Mouse (Mus musculus): ENCODE measurements around the gene 3110082J24Rik. TPM values are rescaled to one million over a fixed set of nuclear protein-coding genes. Genes with fewer than 3 reads are reported as not detected.

3110082J24Rik gene
- polyA plus RNA-seq (2015; fragmentation: Illumina TruSeq; extraction: RNeasy Lipid Tissue Mini Kit (QIAGEN cat#74804); ENCODE audit: insufficient read depth, low replicate concordance) = not detected

DNA sequence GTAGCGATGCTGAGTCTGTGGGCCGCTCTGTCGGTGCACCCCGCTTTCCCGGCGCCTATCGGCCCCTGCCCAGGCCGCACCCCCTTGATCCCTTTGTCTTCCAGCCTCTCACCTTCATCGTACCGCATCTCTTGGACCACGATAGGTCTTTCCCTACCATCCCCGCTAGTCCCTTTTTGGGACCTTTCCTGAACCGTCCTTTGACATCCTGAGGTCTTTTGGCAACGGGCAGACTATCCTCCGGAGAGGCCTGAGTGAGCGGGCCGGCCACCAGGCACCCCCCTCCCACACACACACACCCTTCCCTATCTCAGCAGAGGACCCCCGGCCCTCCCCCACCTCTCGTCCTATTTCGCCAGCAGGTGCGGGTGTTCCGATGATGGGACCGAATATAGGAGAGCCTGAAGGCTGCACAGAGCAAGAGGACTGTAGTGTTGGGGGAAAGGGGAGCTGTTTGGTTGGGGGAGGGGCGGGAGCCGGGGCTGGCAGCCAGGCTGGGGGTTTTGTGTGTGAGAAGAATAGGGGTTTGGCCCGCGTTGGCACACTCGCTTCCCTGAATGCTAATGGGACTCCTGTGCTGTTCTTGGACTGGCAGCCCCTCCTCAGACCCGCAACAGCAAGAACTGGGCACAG is at the start of gene 3110082J24Rik:
3110082J24Rik (minus strand) TSS at position 419 of the 633 bp plus-strand sequence.

DNA sequence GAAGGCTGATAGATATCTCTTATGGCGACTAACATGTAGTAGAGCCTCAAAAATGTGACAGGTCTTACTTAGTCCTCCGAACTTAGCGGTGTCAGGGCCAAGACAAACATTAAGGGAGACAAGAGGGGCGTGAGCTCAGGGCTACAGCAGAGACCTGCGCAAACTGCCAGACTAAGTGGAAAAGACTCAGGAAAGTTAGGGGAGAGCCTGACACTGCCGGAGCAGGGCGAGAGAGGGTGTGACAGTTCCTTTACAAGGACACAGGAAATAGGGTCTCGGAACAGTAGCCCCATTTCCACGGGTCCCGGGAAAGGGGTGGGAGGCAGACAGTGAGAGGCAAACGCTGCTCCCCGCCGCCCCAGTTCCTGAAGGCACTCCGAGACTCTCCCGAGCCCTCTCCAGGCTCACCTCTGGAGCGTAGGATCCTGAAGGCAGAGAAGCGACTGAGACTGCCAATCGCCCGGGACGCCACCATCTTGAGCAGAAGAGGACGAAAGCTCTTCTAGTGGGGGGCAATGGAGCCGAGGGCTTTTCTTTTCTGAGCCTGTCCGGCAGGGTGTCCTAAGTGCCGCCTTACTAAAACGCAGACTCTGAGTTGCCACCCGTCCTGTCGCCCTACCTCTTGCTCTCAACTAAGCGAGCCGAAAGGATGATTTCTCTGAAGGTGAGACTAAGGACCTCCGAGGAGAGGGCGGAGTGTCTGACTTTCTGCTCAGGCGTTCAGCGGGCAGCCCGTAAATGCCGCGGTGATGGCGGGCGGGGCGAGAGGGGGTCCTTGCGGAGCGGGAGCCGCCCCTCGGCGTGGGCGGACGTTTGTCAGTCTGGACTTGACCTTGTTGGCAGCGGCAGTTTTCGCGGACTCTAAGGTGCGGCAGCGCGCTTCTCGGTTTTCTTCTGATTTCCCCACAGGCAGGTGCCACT is 48.8 kb upstream of the 3110082J24Rik start, which contains the start of the genes Hadha and Hadhb:
Hadha (minus strand) TSS at position 689 of the 921 bp plus-strand sequence.
Hadhb (plus strand) TSS at position 775 of the 921 bp plus-strand sequence.

DNA sequence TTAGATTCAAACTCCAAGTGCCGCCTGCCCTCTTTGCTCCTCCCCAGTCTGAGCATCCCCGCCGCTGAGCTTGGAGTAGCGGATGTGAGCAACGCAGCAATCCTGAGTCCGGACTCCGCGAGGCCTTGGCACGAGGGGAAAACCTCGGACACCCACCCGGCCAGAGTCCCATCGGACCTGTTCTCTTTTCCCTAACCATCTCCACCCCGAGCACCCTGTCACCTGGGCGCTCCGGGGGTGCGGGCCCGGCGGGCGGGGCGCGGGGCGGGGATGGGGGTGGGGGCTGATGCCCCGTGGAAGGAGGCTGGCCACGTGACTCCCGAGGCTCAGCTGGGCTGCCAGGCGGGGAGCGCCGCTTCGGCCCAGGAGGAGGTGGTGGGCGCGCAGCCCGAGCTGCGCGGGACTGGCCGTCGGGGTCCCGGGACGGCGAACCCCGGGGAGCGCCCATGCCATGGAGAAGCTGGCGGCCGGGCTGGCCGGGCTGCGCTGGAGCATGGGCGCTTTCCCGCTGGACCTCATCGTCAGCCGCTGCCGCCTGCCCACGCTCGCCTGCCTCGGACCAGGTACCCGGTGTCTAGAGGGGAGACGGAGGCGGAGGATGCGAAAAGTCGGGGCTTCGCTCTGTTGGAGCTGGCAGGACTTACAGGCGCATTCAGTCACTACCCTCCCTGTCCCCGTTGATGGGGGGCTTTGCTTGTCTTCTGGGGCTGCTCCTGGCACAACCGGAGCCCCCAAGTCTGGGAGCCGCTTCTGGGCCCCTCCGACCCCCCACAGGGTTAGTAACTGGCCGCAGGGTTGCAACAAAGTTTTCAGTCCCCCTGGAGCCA is 832 bp downstream of the 3110082J24Rik start, which contains the start of gene Garem2:
Garem2 (plus strand) TSS at position 321 of the 827 bp plus-strand sequence.

DNA sequence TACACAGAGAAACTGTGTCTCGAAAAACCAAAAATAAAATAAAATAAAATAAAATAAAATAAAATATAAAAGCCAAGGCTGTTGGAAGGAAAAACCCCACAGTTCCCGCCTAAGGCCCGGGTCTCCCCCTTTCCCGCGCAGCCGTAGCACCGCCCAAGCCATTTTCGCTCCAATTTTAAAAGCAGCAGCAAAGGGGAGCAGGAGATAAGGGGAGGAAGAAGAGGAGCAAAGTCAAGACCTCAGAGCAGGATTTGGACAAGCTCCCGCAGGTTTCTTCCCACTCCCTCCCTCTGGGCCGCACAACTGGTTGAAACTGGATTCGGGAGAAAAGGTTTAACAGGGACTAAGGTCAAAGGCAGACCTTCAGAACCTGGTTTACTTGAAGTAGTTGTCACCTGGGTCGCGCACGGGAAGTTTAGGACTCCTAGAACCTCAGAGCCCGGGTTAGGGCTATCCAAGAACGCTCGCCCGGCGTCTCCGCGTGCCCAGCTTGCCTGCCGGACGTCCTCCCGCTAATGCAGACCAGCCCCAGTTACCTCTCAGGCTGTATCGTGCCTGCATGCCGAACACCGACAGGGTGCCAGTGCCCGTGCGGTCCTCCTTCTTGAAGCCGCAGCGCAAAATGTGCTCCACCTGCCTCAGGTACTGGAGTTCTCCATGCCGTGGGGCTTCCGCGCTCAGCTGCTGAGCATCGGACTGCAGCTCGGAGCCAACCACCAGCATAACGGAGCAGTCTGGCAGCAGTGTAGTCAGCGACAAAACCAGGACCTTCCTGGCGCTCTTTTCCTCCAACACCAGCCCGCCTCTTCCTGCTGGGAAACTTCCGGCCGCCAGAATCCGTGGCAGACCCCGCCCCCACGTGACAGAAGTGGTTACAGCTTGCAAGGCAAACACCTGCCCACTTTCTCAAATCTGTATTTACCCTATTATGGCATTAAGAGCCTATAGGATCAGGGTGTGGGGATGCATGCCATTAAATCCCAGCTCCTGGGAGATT is 32.8 kb downstream of the 3110082J24Rik start, which contains the start of gene Tyms:
Tyms (minus strand) TSS at position 793 of the 997 bp plus-strand sequence.

Other genes starting within 250 kb of the 3110082J24Rik start
- 1.1 TPM for gene Il6, start 93.0 kb downstream of the 3110082J24Rik start, polyA plus RNA-seq (2015; fragmentation: Illumina TruSeq; extraction: RNeasy Lipid Tissue Mini Kit (QIAGEN cat#74804); ENCODE audit: insufficient read depth, low replicate concordance)
- 28.2 TPM for gene Tyms, start 32.5 kb downstream of the 3110082J24Rik start, polyA plus RNA-seq (2015; fragmentation: Illumina TruSeq; extraction: RNeasy Lipid Tissue Mini Kit (QIAGEN cat#74804); ENCODE audit: insufficient read depth, low replicate concordance)
- not detected for gene Garem2, start 925 bp downstream of the 3110082J24Rik start, polyA plus RNA-seq (2015; fragmentation: Illumina TruSeq; extraction: RNeasy Lipid Tissue Mini Kit (QIAGEN cat#74804); ENCODE audit: insufficient read depth, low replicate concordance)
- gene Hadha, start 49.1 kb upstream of the 3110082J24Rik start, polyA plus RNA-seq (2015; fragmentation: Illumina TruSeq; extraction: RNeasy Lipid Tissue Mini Kit (QIAGEN cat#74804); ENCODE audit: insufficient read depth, low replicate concordance) = 119 TPM
- 115 TPM for gene Hadhb, start 49.2 kb upstream of the 3110082J24Rik start, polyA plus RNA-seq (2015; fragmentation: Illumina TruSeq; extraction: RNeasy Lipid Tissue Mini Kit (QIAGEN cat#74804); ENCODE audit: insufficient read depth, low replicate concordance)
- gene Adgrf3, start 99.6 kb upstream of the 3110082J24Rik start, polyA plus RNA-seq (2015; fragmentation: Illumina TruSeq; extraction: RNeasy Lipid Tissue Mini Kit (QIAGEN cat#74804); ENCODE audit: insufficient read depth, low replicate concordance) = 0.39 TPM
- gene Selenoi, start 126.5 kb upstream of the 3110082J24Rik start, polyA plus RNA-seq (2015; fragmentation: Illumina TruSeq; extraction: RNeasy Lipid Tissue Mini Kit (QIAGEN cat#74804); ENCODE audit: insufficient read depth, low replicate concordance) = 19.7 TPM
- 4.0 TPM for gene Drc1, start 175.3 kb upstream of the 3110082J24Rik start, polyA plus RNA-seq (2015; fragmentation: Illumina TruSeq; extraction: RNeasy Lipid Tissue Mini Kit (QIAGEN cat#74804); ENCODE audit: insufficient read depth, low replicate concordance)

Data from spleen, adult 10 weeks (tissue).